Comparison of ENCODE assay signal across 15 mouse cellular contexts in genomic region chr17:24344672-24345071, GRCm38 (mm10). TPM values are rescaled to one million over a fixed set of nuclear protein-coding genes. Genes with fewer than 3 reads are reported as not detected.
A peak's percentile ranks its signal among the peaks of the same experiment; 100 is the strongest.
DNase-seq lines count a peak whose midpoint lies in the region; ATAC-seq lines count a peak whose summit lies in the region.
"Had no signal": no experiment of that assay in that cellular context is flagged by ENCODE, and none has a peak within 500 bp of the region (broad histone marks: within the 10 kb centered on the region; RNA-seq: fewer than 3 reads in every experiment).

No protein-coding gene starts in this region.

- H3K9ac ChIP-seq in hindbrain, embryonic 13.5 days, result no peak overlapping the region
- H3K9ac ChIP-seq: embryonic facial prominence, embryonic 13.5 days; forebrain, embryonic 13.5 days; midbrain, embryonic 13.5 days had no signal

- H3K9me3 ChIP-seq in hindbrain, embryonic 13.5 days, result no peaks in the 10 kb centered on the region
- H3K9me3 ChIP-seq: embryonic facial prominence, embryonic 13.5 days; forebrain, embryonic 13.5 days; midbrain, embryonic 13.5 days had no signal

- WGBS in hindbrain, embryonic 13.5 days, result 90% methylated on average over 8 of the region's 8 CpGs

- H3K27ac ChIP-seq in hindbrain, embryonic 13.5 days, result no peak overlapping the region
- H3K27ac ChIP-seq: embryonic facial prominence, embryonic 13.5 days; forebrain, embryonic 13.5 days; midbrain, embryonic 13.5 days had no signal

- H3K4me1 ChIP-seq in hindbrain, embryonic 13.5 days (replicated peaks), result no peaks in the 10 kb centered on the region
- H3K4me1 ChIP-seq: embryonic facial prominence, embryonic 13.5 days; forebrain, embryonic 13.5 days; midbrain, embryonic 13.5 days had no signal

- peak; percentile 32 to 43 for DNase-seq in spleen, postnatal 36 days (ENCODE audit: low spot score in 2 of 2)
- no peak for DNase-seq in spleen, postnatal 10 days (ENCODE audit: low spot score in 2 of 2)
- peak; percentile 55 for DNase-seq in naive thymus-derived CD4-positive, alpha-beta T cell, adult 2 months (ENCODE audit: low read depth)
- no peak for DNase-seq in adrenal gland, postnatal 4 days (ENCODE audit: low spot score in 2 of 2)
- no peak for DNase-seq in right cerebral cortex, postnatal 36 days (ENCODE audit: low spot score in 2 of 2)
- DNase-seq: cerebellum, postnatal 14 days; gastrocnemius, postnatal 36 days; heart, postnatal 10 days; right cerebral cortex, postnatal 14 days had no signal

- peak; percentile 65 to 85; a peak in 3 of 4 replicates for ATAC-seq in hematopoietic stem cell, adult 5-6 weeks (replicated peaks in 1 of 2; ENCODE audit: insufficient read depth in 1 of 2, low FRiP score in 2 of 2, low TSS enrichment in 1 of 2, low read depth in 1 of 2, poor library complexity in 2 of 2, severe bottlenecking in 2 of 2)
- no peak for ATAC-seq in hindbrain, embryonic 13.5 days (ENCODE audit: low FRiP score)
- ATAC-seq: forebrain, embryonic 13.5 days; intestine, embryonic 16.5 days; midbrain, embryonic 13.5 days had no signal

- H3K4me2 ChIP-seq in hindbrain, embryonic 13.5 days, result no peak overlapping the region
- H3K4me2 ChIP-seq: embryonic facial prominence, embryonic 13.5 days; forebrain, embryonic 13.5 days; midbrain, embryonic 13.5 days had no signal

- H3K4me3 ChIP-seq in hindbrain, embryonic 13.5 days, result no peak overlapping the region
- H3K4me3 ChIP-seq: embryonic facial prominence, embryonic 13.5 days; forebrain, embryonic 13.5 days; midbrain, embryonic 13.5 days had no signal

- H3K36me3 ChIP-seq in hindbrain, embryonic 13.5 days, result no peaks in the 10 kb centered on the region
- H3K36me3 ChIP-seq: embryonic facial prominence, embryonic 13.5 days; midbrain, embryonic 13.5 days had no signal

- peaks cover 4% of the 10 kb centered on the region for H3K27me3 ChIP-seq in hindbrain, embryonic 13.5 days

RNA-seq across cellular contexts. Expression of gene Abca17, which starts 6.2 kb away (rescaled TPM):
- total RNA-seq in hematopoietic stem cell, adult 5-6 weeks (2017), result 0.25 TPM in 1 of 2 replicates, not detected in the other
- polyA plus RNA-seq in hindbrain, embryonic 13.5 days (2015; fragmentation: Nextera tagmentation; extraction: Ambion mirVana), result 0.43 and 0.61 TPM in 2 replicates
- under 1 TPM in 1 of 2 experiments, not detected in 1; 0.11 TPM for total RNA-seq in adrenal gland, postnatal 4 days (2021)
- total RNA-seq: gastrocnemius, postnatal 36 days; heart, postnatal 10 days had no signal
- polyA plus RNA-seq: embryonic facial prominence, embryonic 13.5 days; intestine, embryonic 16.5 days had no signal

RNA-seq across cellular contexts. Expression of gene Abca3, which starts 7.1 kb away (rescaled TPM):
- 12.8 and 14.2 TPM in 2 replicates for total RNA-seq in hematopoietic stem cell, adult 5-6 weeks (2017)
- polyA plus RNA-seq in hindbrain, embryonic 13.5 days (2015; fragmentation: Nextera tagmentation; extraction: Ambion mirVana), result 23.4 and 25.5 TPM in 2 replicates
- total RNA-seq in adrenal gland, postnatal 4 days (2021), result 10 to 100 TPM; 27.2 to 38.5 TPM

Comparison
In these comparisons a context has a peak if more than half of its experiments do, and no peak if none do; other contexts are left out.
1. DNase-seq: peak in spleen, postnatal 36 days (2 of 2) and naive thymus-derived CD4-positive, alpha-beta T cell, adult 2 months (single experiment); none in spleen, postnatal 10 days (0 of 2), adrenal gland, postnatal 4 days (0 of 2) and right cerebral cortex, postnatal 36 days (0 of 2).